9 mouse cellular contexts compared by ENCODE assay signal in the genomic region with DNA sequence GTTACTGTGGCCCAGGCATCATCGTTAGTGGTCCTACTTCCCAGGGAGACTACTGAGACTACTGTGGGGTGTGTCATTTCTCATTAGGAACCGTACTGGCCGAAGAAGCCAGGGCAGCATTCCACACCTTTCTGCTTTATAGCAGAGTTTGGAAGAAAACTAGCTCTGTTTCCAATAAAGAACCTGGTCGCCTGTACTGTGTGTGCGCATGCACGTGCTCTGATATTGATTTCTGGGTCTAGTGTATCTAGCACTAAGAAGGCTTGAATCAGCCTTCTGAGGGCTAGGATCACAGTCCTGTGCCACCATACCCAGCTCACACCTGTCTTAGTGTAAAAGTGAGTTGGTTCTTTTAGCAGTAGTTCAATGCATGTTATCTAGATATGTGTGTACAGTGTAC. TPM values are rescaled to one million over a fixed set of nuclear protein-coding genes. Genes with fewer than 3 reads are reported as not detected.
DNase-seq lines count a peak whose midpoint lies in the region; ATAC-seq and TF ChIP-seq lines count a peak whose summit lies in the region.
"Had no signal": no experiment of that assay in that cellular context is flagged by ENCODE, and none has a peak within 500 bp of the region (broad histone marks: within the 10 kb centered on the region; RNA-seq: fewer than 3 reads in every experiment).

No protein-coding gene starts in this region.

- no peak for DNase-seq in heart, adult 2 months
- no peak for DNase-seq in heart, postnatal 25 days (ENCODE audit: low spot score)
- no peak for DNase-seq in heart, postnatal 0 days (ENCODE audit: low spot score)
- DNase-seq in liver, postnatal 0 days = peak; percentile 45
- DNase-seq in cerebellum, adult 18-20 months = no peak
- DNase-seq in gastrocnemius, adult 8-10 months (ENCODE audit: low spot score in 2 of 2) = no peak
- DNase-seq in spleen, adult 12 weeks (ENCODE audit: low spot score) = no peak
- DNase-seq: right cerebral cortex, postnatal 14 days had no signal

- no peak for TF ChIP-seq POLR2A in heart, adult 2 months (IDR thresholded peaks at IDR 0.05; ENCODE audit: insufficient read depth, low read depth, low read length)

- peak overlapping the region; percentile 98 for H3K9ac ChIP-seq in heart, adult 2 months (ENCODE audit: low read depth, low read length)
- H3K9ac ChIP-seq in heart, postnatal 0 days (replicated peaks; ENCODE audit: low read depth, low read length) = peak overlapping the region; percentile 89; the same call in 1 of the 2 replicates
- peak overlapping the region; percentile 98 for H3K9ac ChIP-seq in liver, postnatal 0 days (replicated peaks)

- ATAC-seq in heart, postnatal 0 days (ENCODE audit: insufficient read depth, low read depth) = no peak
- no peak for ATAC-seq in liver, postnatal 0 days

- no peak for TF ChIP-seq EP300 in heart, adult 2 months (IDR thresholded peaks at IDR 0.05; ENCODE audit: insufficient read depth, low read depth, low read length)
- TF ChIP-seq EP300 in heart, postnatal 0 days (IDR thresholded peaks at IDR 0.05; ENCODE audit: low read depth) = no peak
- TF ChIP-seq EP300 in liver, postnatal 0 days (IDR thresholded peaks at IDR 0.05; ENCODE audit: low read depth) = no peak

- H3K4me1 ChIP-seq in heart, adult 2 months (ENCODE audit: control insufficient read depth, insufficient read depth, low read length) = peaks cover 5% of the 10 kb centered on the region
- H3K4me1 ChIP-seq in E14TG2a.4 (replicated peaks; ENCODE audit: low read depth, low read length) = peaks cover 33% of the 10 kb centered on the region
- peaks cover 16% of the 10 kb centered on the region; the same call in 1 of the 2 replicates for H3K4me1 ChIP-seq in heart, postnatal 0 days (ENCODE audit: control insufficient read depth, insufficient read depth)
- peaks cover 19% of the 10 kb centered on the region for H3K4me1 ChIP-seq in liver, postnatal 0 days (ENCODE audit: insufficient read depth)

- peak overlapping the region; percentile 67; the same call in 1 of the 2 replicates for H3K4me3 ChIP-seq in heart, adult 2 months
- H3K4me3 ChIP-seq in E14TG2a.4 (replicated peaks; ENCODE audit: low read length) = peak overlapping the region; percentile 97
- H3K4me3 ChIP-seq in heart, postnatal 0 days (ENCODE audit: low read depth, low read length) = peak overlapping the region; percentile 84; the same call in 1 of the 2 replicates
- H3K4me3 ChIP-seq in liver, postnatal 0 days (ENCODE audit: low read depth, low read length) = peak overlapping the region; percentile 96

- peaks cover 6% of the 10 kb centered on the region; the same call in 1 of the 2 replicates for H3K79me2 ChIP-seq in heart, adult 2 months (replicated peaks; ENCODE audit: control insufficient read depth, insufficient read depth, low read length)

- no peak for TF ChIP-seq CTCF in heart, adult 2 months (IDR thresholded peaks at IDR 0.05)
- TF ChIP-seq CTCF in E14TG2a.4 (conservative IDR thresholded peaks at IDR 0.05; ENCODE audit: low read length) = no peak
- no peak for TF ChIP-seq CTCF in heart, postnatal 0 days (IDR thresholded peaks at IDR 0.05; ENCODE audit: low read depth)
- TF ChIP-seq CTCF in liver, postnatal 0 days (IDR thresholded peaks at IDR 0.05; ENCODE audit: low read depth) = no peak

- H3K9me3 ChIP-seq in E14TG2a.4 (ENCODE audit: low read length) = no peaks in the 10 kb centered on the region
- no peaks in the 10 kb centered on the region for H3K9me3 ChIP-seq in heart, postnatal 0 days (replicated peaks; ENCODE audit: control insufficient read depth, low read length)
- no peaks in the 10 kb centered on the region for H3K9me3 ChIP-seq in liver, postnatal 0 days (ENCODE audit: low read length)

- H3K36me3 ChIP-seq in heart, adult 2 months (ENCODE audit: control insufficient read depth, insufficient read depth, low read length) = no peaks in the 10 kb centered on the region; the same call in 1 of the 2 replicates
- H3K36me3 ChIP-seq in E14TG2a.4 (ENCODE audit: insufficient read depth, low read length) = peaks cover 50% of the 10 kb centered on the region
- H3K36me3 ChIP-seq in heart, postnatal 0 days (replicated peaks; ENCODE audit: control insufficient read depth, insufficient read depth, low read length) = peaks cover 38% of the 10 kb centered on the region
- H3K36me3 ChIP-seq in liver, postnatal 0 days (replicated peaks; ENCODE audit: insufficient read depth, low read length) = peaks cover 42% of the 10 kb centered on the region

- H3K27me3 ChIP-seq in heart, adult 2 months (ENCODE audit: control insufficient read depth, insufficient read depth, low read length) = no peaks in the 10 kb centered on the region
- no peaks in the 10 kb centered on the region for H3K27me3 ChIP-seq in E14TG2a.4 (ENCODE audit: insufficient read depth, low read length)
- no peaks in the 10 kb centered on the region for H3K27me3 ChIP-seq in heart, postnatal 0 days (ENCODE audit: control insufficient read depth, insufficient read depth, low read length)
- no peaks in the 10 kb centered on the region for H3K27me3 ChIP-seq in liver, postnatal 0 days (ENCODE audit: insufficient read depth, low read length)

- WGBS in heart, adult 2 months = 61% methylated on average over 6 of the region's 6 CpGs
- WGBS in heart, postnatal 0 days = 58% methylated on average over 6 of the region's 6 CpGs
- WGBS in liver, postnatal 0 days (ENCODE audit: insufficient replicate concordance) = 63% methylated on average over 6 of the region's 6 CpGs

- peak overlapping the region; percentile 88 for H3K4me2 ChIP-seq in heart, postnatal 0 days (ENCODE audit: low read depth, low read length)
- peak overlapping the region; percentile 99 for H3K4me2 ChIP-seq in liver, postnatal 0 days (ENCODE audit: low read depth, low read length)

- intact Hi-C loops in heart, adult 2 months (cut with DNase I) = loop anchor here (2.0 to 10.0 kb wide), 2 partner anchors 22 to 134 kb away; a partner anchor contains a TSS
- intact Hi-C loops in heart, postnatal 25 days (cut with DNase I) = no loop called here

- peak overlapping the region; percentile 82; the same call in 1 of the 2 replicates for H3K27ac ChIP-seq in heart, adult 2 months
- no peak overlapping the region for H3K27ac ChIP-seq in heart, postnatal 0 days (ENCODE audit: low read depth)
- H3K27ac ChIP-seq in liver, postnatal 0 days (ENCODE audit: low read depth) = peak overlapping the region; percentile 98; the same call in 1 of the 2 replicates

RNA-seq across cellular contexts. Expression of a gene that starts 1.1 kb away (rescaled TPM):
- 100 to 1,000 TPM; 211 to 222 TPM for total RNA-seq in heart, adult 2 months (2021)
- 81.9 and 110 TPM in 2 replicates for polyA plus RNA-seq in heart, adult 2 months (2012; rRNA removed)
- 100 to 1,000 TPM; 209 to 218 TPM for total RNA-seq in heart, postnatal 25 days (2021)
- total RNA-seq in heart, postnatal 0 days (2014; rRNA removed; ENCODE audit: low replicate concordance) = 112 and 136 TPM in 2 replicates
- 314 and 343 TPM in 2 replicates for polyA plus RNA-seq in heart, postnatal 0 days (2015; fragmentation: Nextera tagmentation; extraction: Ambion mirVana)
- polyA plus RNA-seq in liver, postnatal 0 days (2015; fragmentation: Nextera tagmentation; extraction: Ambion mirVana) = 263 and 268 TPM in 2 replicates
- total RNA-seq in gastrocnemius, adult 8-10 months (2022) = 100 to 1,000 TPM; 104 to 172 (median 141) TPM

RNA-seq across cellular contexts. Expression of a gene that starts 12.0 kb away (rescaled TPM):
- total RNA-seq in heart, adult 2 months (2021) = 10 to 100 TPM; 13.5 to 15.8 TPM
- 10.8 and 15.1 TPM in 2 replicates for polyA plus RNA-seq in heart, adult 2 months (2012; rRNA removed)
- 10 to 100 TPM; 15.4 to 17.3 TPM for total RNA-seq in heart, postnatal 25 days (2021)
- 5.1 and 6.3 TPM in 2 replicates for total RNA-seq in heart, postnatal 0 days (2014; rRNA removed; ENCODE audit: low replicate concordance)
- 14.2 and 15.8 TPM in 2 replicates for polyA plus RNA-seq in heart, postnatal 0 days (2015; fragmentation: Nextera tagmentation; extraction: Ambion mirVana)
- 10.6 and 10.7 TPM in 2 replicates for polyA plus RNA-seq in liver, postnatal 0 days (2015; fragmentation: Nextera tagmentation; extraction: Ambion mirVana)
- total RNA-seq in gastrocnemius, adult 8-10 months (2022) = 10 to 100 TPM; 12.0 to 18.8 (median 15.2) TPM

RNA-seq across cellular contexts. Expression of a gene that starts 15.9 kb away (rescaled TPM):
- total RNA-seq in heart, adult 2 months (2021) = 1 to 10 TPM in 1 of 2 experiments, under 1 TPM in 1; 0.60 to 2.2 TPM
- polyA plus RNA-seq in heart, adult 2 months (2012; rRNA removed) = 1.6 and 8.5 TPM in 2 replicates
- 1 to 10 TPM; 1.3 to 3.2 TPM for total RNA-seq in heart, postnatal 25 days (2021)
- 1.7 and 2.0 TPM in 2 replicates for total RNA-seq in heart, postnatal 0 days (2014; rRNA removed; ENCODE audit: low replicate concordance)
- 0.14 and 1.6 TPM in 2 replicates for polyA plus RNA-seq in heart, postnatal 0 days (2015; fragmentation: Nextera tagmentation; extraction: Ambion mirVana)
- 0.07 and 0.09 TPM in 2 replicates for polyA plus RNA-seq in liver, postnatal 0 days (2015; fragmentation: Nextera tagmentation; extraction: Ambion mirVana)
- total RNA-seq in gastrocnemius, adult 8-10 months (2022) = under 1 TPM; 0.19 to 0.46 (median 0.33) TPM

RNA-seq across cellular contexts. Expression of a gene that starts 16.2 kb away (rescaled TPM):
- 10 to 100 TPM; 52.6 to 69.9 TPM for total RNA-seq in heart, adult 2 months (2021)
- 100 and 101 TPM in 2 replicates for polyA plus RNA-seq in heart, adult 2 months (2012; rRNA removed)
- 10 to 100 TPM; 63.0 to 70.0 TPM for total RNA-seq in heart, postnatal 25 days (2021)
- 37.9 and 43.3 TPM in 2 replicates for total RNA-seq in heart, postnatal 0 days (2014; rRNA removed; ENCODE audit: low replicate concordance)
- 248 and 255 TPM in 2 replicates for polyA plus RNA-seq in heart, postnatal 0 days (2015; fragmentation: Nextera tagmentation; extraction: Ambion mirVana)
- 44.7 and 46.1 TPM in 2 replicates for polyA plus RNA-seq in liver, postnatal 0 days (2015; fragmentation: Nextera tagmentation; extraction: Ambion mirVana)
- 10 to 100 TPM; 62.8 to 69.7 (median 65.5) TPM for total RNA-seq in gastrocnemius, adult 8-10 months (2022)

RNA-seq across cellular contexts. Expression of a gene that starts 22.8 kb away (rescaled TPM):
- under 1 TPM; 0.05 to 0.36 TPM for total RNA-seq in heart, adult 2 months (2021)
- 0.15 and 1.1 TPM in 2 replicates for polyA plus RNA-seq in heart, adult 2 months (2012; rRNA removed)
- under 1 TPM; 0.08 to 0.10 TPM for total RNA-seq in heart, postnatal 25 days (2021)
- total RNA-seq in heart, postnatal 0 days (2014; rRNA removed; ENCODE audit: low replicate concordance) = not detected in 2 replicates
- not detected in 2 replicates for polyA plus RNA-seq in heart, postnatal 0 days (2015; fragmentation: Nextera tagmentation; extraction: Ambion mirVana)
- polyA plus RNA-seq in liver, postnatal 0 days (2015; fragmentation: Nextera tagmentation; extraction: Ambion mirVana) = 0.02 TPM in 1 of 2 replicates, not detected in the other
- total RNA-seq in gastrocnemius, adult 8-10 months (2022) = under 1 TPM; 0.13 to 0.20 (median 0.16) TPM
